Mouse (Mus musculus) spleen, embryonic (tissue): Measurements from ENCODE around the gene Meox2.
"Not testable (repeated sequence)": the region's sequence is repeated elsewhere in the genome, so short reads cannot be mapped to it uniquely, and the experiment has no call there.

ENCODE experiments used
- CTCF ChIA-PET: fragments of 350-600 bp; sonication (Branson Sonifier 250); formaldehyde crosslinking; loops from one replicate; lab custom pipeline; 2022; lab: Charles Lee

Meox2 gene

GRCm38 (mm10) chr12:37108390-37108738, at the start of gene Meox2:
TSS of gene Meox2 (plus strand) at chr12:37108540.
- CTCF ChIA-PET: no interaction called here

- CTCF ChIA-PET: no interaction called here
Observed at GRCm38 (mm10) chr12:37072636-37073035, 35.7 kb upstream of the Meox2 start.

- CTCF ChIA-PET: no interaction called here
Observed at GRCm38 (mm10) chr12:37077308-37077707, 31.0 kb upstream of the Meox2 start.

- CTCF ChIA-PET: not testable (repeated sequence)
Observed at GRCm38 (mm10) chr12:37080005-37080404, 28.3 kb upstream of the Meox2 start.

- CTCF ChIA-PET: interaction anchor here (0.5 kb wide), 1 partner anchor 11 kb away, joined by 3 read pairs; no protein-coding TSS in a partner anchor
Observed at GRCm38 (mm10) chr12:37106541-37106940, 1.8 kb upstream of the Meox2 start.

- CTCF ChIA-PET: no interaction called here
Observed at GRCm38 (mm10) chr12:37107150-37107549, 1.2 kb upstream of the Meox2 start.

GRCm38 (mm10) chr12:37107713-37108389, 489 bp upstream of the Meox2 start:
- CTCF ChIA-PET: no interaction called here

- CTCF ChIA-PET: no interaction called here
Observed at GRCm38 (mm10) chr12:37108819-37109473, 606 bp downstream of the Meox2 start.

- CTCF ChIA-PET: no interaction called here
Observed at GRCm38 (mm10) chr12:37109474-37110012, 1.2 kb downstream of the Meox2 start.

- CTCF ChIA-PET: no interaction called here
Observed at GRCm38 (mm10) chr12:37110977-37111376, 2.6 kb downstream of the Meox2 start.

- CTCF ChIA-PET: no interaction called here
Observed at GRCm38 (mm10) chr12:37119246-37119645, 10.9 kb downstream of the Meox2 start.

GRCm38 (mm10) chr12:37123763-37124162, 15.4 kb downstream of the Meox2 start:
- CTCF ChIA-PET: no interaction called here

GRCm38 (mm10) chr12:37142080-37142703, 33.9 kb downstream of the Meox2 start:
- CTCF ChIA-PET: no interaction called here

- CTCF ChIA-PET: no interaction called here
Observed at GRCm38 (mm10) chr12:37143879-37144278, 35.5 kb downstream of the Meox2 start.

- CTCF ChIA-PET: no interaction called here
Observed at GRCm38 (mm10) chr12:37167742-37168141, 59.4 kb downstream of the Meox2 start.

GRCm38 (mm10) chr12:37173324-37173723, 65.0 kb downstream of the Meox2 start:
- CTCF ChIA-PET: no interaction called here

- CTCF ChIA-PET: no interaction called here
Observed at GRCm38 (mm10) chr12:37183689-37184088, 75.3 kb downstream of the Meox2 start.

GRCm38 (mm10) chr12:37188940-37189488, 80.7 kb downstream of the Meox2 start:
- CTCF ChIA-PET: no interaction called here
